Mouse (Mus musculus): ENCODE data around the gene Olfr1408. TPM values are rescaled to one million over a fixed set of nuclear protein-coding genes. Genes with fewer than 3 reads are reported as not detected.

Gene Olfr1408
- not detected in 2 replicates for polyA plus RNA-seq (2015; fragmentation: Nextera tagmentation; extraction: Ambion mirVana)

- no peak for ATAC-seq (ENCODE audit: insufficient read depth)
- no peak within 1 kb of the TSS for H3K4me2 ChIP-seq
- no peaks in the 10 kb centered on the region for H3K4me1 ChIP-seq (replicated peaks)
- WGBS (ENCODE audit: insufficient replicate concordance) = 52% methylated on average over 2 of the region's 2 CpGs
- H3K36me3 ChIP-seq (replicated peaks) = no peaks in the 10 kb centered on the region
- H3K9me3 ChIP-seq (replicated peaks) = no peaks in the 10 kb centered on the region
- no peak within 1 kb of the TSS for H3K27ac ChIP-seq (replicated peaks)
- no peak within 1 kb of the TSS for H3K9ac ChIP-seq
- H3K4me3 ChIP-seq (replicated peaks) = no peak within 1 kb of the TSS
- no peaks in the 10 kb centered on the region for H3K27me3 ChIP-seq
Measured at GRCm38 (mm10) chr1:173137274-173137673, at the start of gene Olfr1408. Gene Olfr1408 (minus strand): TSS chr1:173137374.

- H3K9me3 ChIP-seq (replicated peaks) = no peaks in the 10 kb centered on the region
- no peak overlapping the region for H3K27ac ChIP-seq (replicated peaks)
- H3K27me3 ChIP-seq = no peaks in the 10 kb centered on the region
- H3K9ac ChIP-seq = no peak overlapping the region
- no peak overlapping the region for H3K4me3 ChIP-seq (replicated peaks)
- no peaks in the 10 kb centered on the region for H3K36me3 ChIP-seq (replicated peaks)
- no peak for ATAC-seq (ENCODE audit: insufficient read depth)
- no peak overlapping the region for H3K4me2 ChIP-seq
- H3K4me1 ChIP-seq (replicated peaks) = no peaks in the 10 kb centered on the region
Measured at GRCm38 (mm10) chr1:173174154-173174842, 37.1 kb upstream of the Olfr1408 start.

Other genes with a start within 250 kb of the Olfr1408 start
- 103 and 120 TPM in 2 replicates for gene Apcs, start 242.3 kb downstream of the Olfr1408 start, polyA plus RNA-seq (2015; fragmentation: Nextera tagmentation; extraction: Ambion mirVana)
- not detected in 2 replicates for gene Olfr16, start 187.0 kb downstream of the Olfr1408 start, polyA plus RNA-seq (2015; fragmentation: Nextera tagmentation; extraction: Ambion mirVana)
- gene Olfr1406, start 53.3 kb upstream of the Olfr1408 start, polyA plus RNA-seq (2015; fragmentation: Nextera tagmentation; extraction: Ambion mirVana) = not detected in 2 replicates
- gene Olfr218, start 60.4 kb upstream of the Olfr1408 start, polyA plus RNA-seq (2015; fragmentation: Nextera tagmentation; extraction: Ambion mirVana) = not detected in 2 replicates
- not detected in 2 replicates for gene Olfr1404, start 75.0 kb upstream of the Olfr1408 start, polyA plus RNA-seq (2015; fragmentation: Nextera tagmentation; extraction: Ambion mirVana)
- 0.12 and 0.23 TPM in 2 replicates for gene Fcer1a, start 89.8 kb upstream of the Olfr1408 start, polyA plus RNA-seq (2015; fragmentation: Nextera tagmentation; extraction: Ambion mirVana)
- not detected in 2 replicates for gene Olfr418, start 128.6 kb upstream of the Olfr1408 start, polyA plus RNA-seq (2015; fragmentation: Nextera tagmentation; extraction: Ambion mirVana)
- gene Mptx2, start 140.4 kb upstream of the Olfr1408 start, polyA plus RNA-seq (2015; fragmentation: Nextera tagmentation; extraction: Ambion mirVana) = not detected in 2 replicates
- 74.7 and 83.3 TPM in 2 replicates for gene Ackr1, start 196.4 kb upstream of the Olfr1408 start, polyA plus RNA-seq (2015; fragmentation: Nextera tagmentation; extraction: Ambion mirVana)
- 3.3 and 4.2 TPM in 2 replicates for gene Aim2, start 213.5 kb upstream of the Olfr1408 start, polyA plus RNA-seq (2015; fragmentation: Nextera tagmentation; extraction: Ambion mirVana)
- gene Cadm3, start 230.3 kb upstream of the Olfr1408 start, polyA plus RNA-seq (2015; fragmentation: Nextera tagmentation; extraction: Ambion mirVana) = 1.7 and 2.0 TPM in 2 replicates

Data from liver, embryonic 15.5 days (tissue).